Mouse (Mus musculus): ENCODE measurements at regions not wholly inside any gene's neighbourhood (a gene's known extent, or its start where the extent isn't known, plus 50 kb on each side); places are given as distances from the start of the nearest gene placed in this dataset.

GRCm38 (mm10) chr11:85972385-85972784 is 86.2 kb downstream of the Tbx4 start:
- TF ChIP-seq CTCF (IDR thresholded peaks at IDR 0.05; ENCODE audit: low read depth, low read length) = peak; percentile 73
- no peak for TF ChIP-seq POLR2A (IDR thresholded peaks at IDR 0.05; ENCODE audit: insufficient read depth, low read length)

Measured in ES-Bruce4 (cell line).